Mouse (Mus musculus) erythroblast, embryonic 14.5 days (primary cell): ENCODE data around the gene Zfp687.

Experiments
- GATA1 ChIP-seq: IDR thresholded peaks from 2 replicates; pipeline ENCODE4 v1.6.1; 2012; ENCODE audit warnings: low read length, inconsistent platforms, mixed read lengths
- TAL1 ChIP-seq: IDR thresholded peaks from 3 replicates; pipeline ENCODE4 v1.6.1; 2012; ENCODE audit warnings: low read length, inconsistent platforms, mixed read lengths

DNA sequence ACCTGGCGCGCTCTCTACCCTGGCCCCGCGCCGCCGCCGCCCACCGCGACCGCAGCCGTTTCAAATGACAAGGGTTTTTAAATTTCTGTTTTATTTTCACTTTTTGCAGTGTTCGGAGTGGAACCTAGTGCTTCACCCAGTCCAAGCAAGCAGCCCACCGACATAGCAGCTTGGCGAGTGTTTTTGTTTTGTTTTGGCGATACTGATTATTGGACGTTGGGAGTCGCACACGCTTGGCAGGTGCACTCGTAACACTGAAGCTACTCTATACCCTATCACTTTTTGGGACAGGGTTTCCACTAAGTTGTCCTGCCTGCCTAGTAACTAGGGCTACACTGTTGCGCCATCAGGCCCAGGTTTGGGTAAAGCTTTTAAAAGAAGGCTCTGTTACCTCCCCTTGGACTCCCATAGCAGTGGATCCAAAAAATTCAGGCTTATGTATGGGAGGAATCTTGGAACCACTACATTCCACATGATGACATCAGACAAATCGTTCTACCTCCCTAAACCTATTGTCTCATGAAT, 1.3 kb upstream of the Zfp687 start:
- TF ChIP-seq TAL1 (no peak), GATA1 (no peak)
